Comparison of ENCODE assay signal across 9 mouse cellular contexts in the genomic region with DNA sequence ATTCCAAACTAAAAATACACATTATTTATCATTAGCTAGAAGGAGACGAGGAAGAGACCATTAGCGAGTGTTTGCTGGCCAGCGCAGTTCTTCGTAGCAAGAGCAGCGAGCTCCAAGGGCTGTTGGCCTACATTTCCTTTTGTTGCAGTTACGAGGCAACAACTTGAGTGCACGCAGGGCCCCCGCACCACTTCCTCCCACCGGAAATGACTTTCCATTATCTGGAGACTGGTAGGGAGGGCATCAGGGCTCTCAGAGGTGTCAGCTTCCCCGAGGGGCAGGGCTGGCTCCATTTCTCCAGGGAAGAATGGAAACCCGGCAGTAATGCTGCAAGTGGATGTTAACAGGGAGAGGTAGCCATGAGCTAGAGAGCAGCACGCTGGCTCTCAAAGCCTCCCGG.
DNase-seq lines count a peak whose midpoint lies in the region; ATAC-seq lines count a peak whose summit lies in the region.
"Had no signal": no experiment of that assay in that cellular context is flagged by ENCODE, and none has a peak within 500 bp of the region (broad histone marks: within the 10 kb centered on the region; RNA-seq: fewer than 3 reads in every experiment).

No protein-coding gene starts in this region.

- H3K4me3 ChIP-seq in hindbrain, embryonic 14.5 days (replicated peaks; ENCODE audit: low read length), result no peak overlapping the region
- H3K4me3 ChIP-seq in hindbrain, embryonic 16.5 days (ENCODE audit: low read length), result no peak overlapping the region
- peak overlapping the region; percentile 88 for H3K4me3 ChIP-seq in megakaryocyte, embryonic 14.5 days (replicated peaks)

- no peaks in the 10 kb centered on the region for H3K9me3 ChIP-seq in hindbrain, embryonic 14.5 days (ENCODE audit: control insufficient read depth, low read length)
- H3K9me3 ChIP-seq in hindbrain, embryonic 16.5 days (ENCODE audit: control insufficient read depth, low read length), result no peaks in the 10 kb centered on the region
- no peaks in the 10 kb centered on the region for H3K9me3 ChIP-seq in megakaryocyte, embryonic 14.5 days

- no peak overlapping the region for H3K9ac ChIP-seq in hindbrain, embryonic 14.5 days
- no peak overlapping the region for H3K9ac ChIP-seq in hindbrain, embryonic 16.5 days (ENCODE audit: low read depth, low read length)

- ATAC-seq in hindbrain, embryonic 14.5 days (ENCODE audit: low FRiP score), result no peak
- no peak for ATAC-seq in hindbrain, embryonic 16.5 days

- WGBS in hindbrain, embryonic 14.5 days, result 57% methylated on average over 13 of the region's 13 CpGs
- 51% methylated on average over 13 of the region's 13 CpGs for WGBS in hindbrain, embryonic 16.5 days

- H3K4me2 ChIP-seq in hindbrain, embryonic 14.5 days (replicated peaks), result no peak overlapping the region
- no peak overlapping the region for H3K4me2 ChIP-seq in hindbrain, embryonic 16.5 days (ENCODE audit: low read length)

- no peaks in the 10 kb centered on the region for H3K36me3 ChIP-seq in hindbrain, embryonic 14.5 days (replicated peaks; ENCODE audit: control insufficient read depth, insufficient read depth)
- no peaks in the 10 kb centered on the region for H3K36me3 ChIP-seq in hindbrain, embryonic 16.5 days (ENCODE audit: control insufficient read depth, insufficient read depth, low read length)
- peaks cover 4% of the 10 kb centered on the region for H3K36me3 ChIP-seq in megakaryocyte, embryonic 14.5 days (replicated peaks; ENCODE audit: low read length)

- DNase-seq in hindbrain, embryonic 14.5 days (ENCODE audit: low spot score), result no peak
- peak; percentile 58 for DNase-seq in MEL-GATA-1-ER (ENCODE audit: extremely low read depth, low read depth)
- DNase-seq in heart, postnatal 4 days, result peak; percentile 12
- DNase-seq in left cerebral cortex, adult 9 months (ENCODE audit: low spot score in 2 of 2), result no peak
- DNase-seq in gastrocnemius, postnatal 25 days, result no peak
- no peak for DNase-seq in right cerebral cortex, adult 18-20 months
- DNase-seq: kidney, postnatal 14 days had no signal

- peak overlapping the region; percentile 14; the same call in 1 of the 2 replicates for H3K27ac ChIP-seq in hindbrain, embryonic 14.5 days
- H3K27ac ChIP-seq in hindbrain, embryonic 16.5 days (ENCODE audit: low read depth, low read length), result no peak overlapping the region

- H3K27me3 ChIP-seq in hindbrain, embryonic 14.5 days (ENCODE audit: control insufficient read depth, insufficient read depth, low read length), result no peaks in the 10 kb centered on the region
- H3K27me3 ChIP-seq in hindbrain, embryonic 16.5 days (replicated peaks; ENCODE audit: control insufficient read depth, insufficient read depth, low read length), result no peaks in the 10 kb centered on the region
- no peaks in the 10 kb centered on the region for H3K27me3 ChIP-seq in megakaryocyte, embryonic 14.5 days (replicated peaks)

- no peaks in the 10 kb centered on the region for H3K4me1 ChIP-seq in hindbrain, embryonic 14.5 days (replicated peaks; ENCODE audit: control insufficient read depth, insufficient read depth, low read length)
- no peaks in the 10 kb centered on the region for H3K4me1 ChIP-seq in hindbrain, embryonic 16.5 days (ENCODE audit: control insufficient read depth, insufficient read depth, low read depth, low read length)
- peaks cover 81% of the 10 kb centered on the region for H3K4me1 ChIP-seq in megakaryocyte, embryonic 14.5 days

Comparison
In these comparisons a context has a peak if more than half of its experiments do, and no peak if none do; other contexts are left out.
1. DNase-seq: peak in MEL-GATA-1-ER (single experiment) and heart, postnatal 4 days (single experiment); none in hindbrain, embryonic 14.5 days (single experiment), left cerebral cortex, adult 9 months (0 of 2), gastrocnemius, postnatal 25 days (single experiment) and right cerebral cortex, adult 18-20 months (single experiment).